Mouse (Mus musculus) stomach, embryonic 14.5 days (tissue): Measurements from ENCODE around the gene Mrps18a. TPM values are rescaled to one million over a fixed set of nuclear protein-coding genes. Genes with fewer than 3 reads are reported as not detected.

Experiments
- ATAC-seq: fragments of 200-750 bp; cut with Nextera tagmentation; 2 replicates; pipeline ENCODE4 v1.8.0; 2017; ENCODE audit warnings: low read depth, moderate TSS enrichment; ENCODE audit not compliant: insufficient number of reproducible peaks, insufficient read depth, low FRiP score
- H3K27ac ChIP-seq: fragments of 300-500 bp; sonication (generic); 2 replicates; pipeline ENCODE4 v1.5.1; 2014; ENCODE audit warnings: mild to moderate bottlenecking, low read length, moderate library complexity, mixed read lengths
- H3K27me3 ChIP-seq: fragments of 300-500 bp; sonication (generic); 2 replicates; pipeline ENCODE4 v1.6.1; 2014; ENCODE audit warnings: low read length, control low read depth, mixed read lengths; ENCODE audit not compliant: control insufficient read depth, insufficient read depth
- H3K36me3 ChIP-seq: fragments of 300-500 bp; sonication (generic); 2 replicates; pipeline ENCODE4 v1.6.1; 2014; ENCODE audit warnings: mild to moderate bottlenecking, control low read depth, low read length, moderate library complexity, mixed read lengths; ENCODE audit not compliant: control insufficient read depth, insufficient read depth
- H3K4me1 ChIP-seq: fragments of 300-500 bp; sonication (generic); 2 replicates; pipeline ENCODE4 v1.6.1; 2014; ENCODE audit warnings: low read length, control low read depth, mixed read lengths; ENCODE audit not compliant: control insufficient read depth, insufficient read depth
- H3K4me2 ChIP-seq: fragments of 300-500 bp; sonication (generic); replicated peaks from 2 replicates; pipeline ENCODE4 v1.6.1; 2014; ENCODE audit warnings: low read depth, low read length, control low read depth
- H3K4me3 ChIP-seq: fragments of 300-500 bp; sonication (generic); 2 replicates; pipeline ENCODE4 v1.5.1; 2014; ENCODE audit warnings: low read depth, low read length, control low read depth
- H3K9ac ChIP-seq: fragments of 300-500 bp; sonication (generic); replicated peaks from 2 replicates; pipeline ENCODE4 v1.6.1; 2014; ENCODE audit warnings: low read depth, mild to moderate bottlenecking, control low read depth, low read length, moderate library complexity, mixed read lengths
- H3K9me3 ChIP-seq: fragments of 300-500 bp; sonication (generic); 2 replicates; pipeline ENCODE4 v1.6.1; 2016; ENCODE audit warnings: low read depth, low read length, control low read depth; ENCODE audit not compliant: control insufficient read depth
- WGBS: fragments of 180-500 bp; shearing (Covaris S2); extraction: QIAGEN DNeasy Blood & Tissue Kit; methylation state at CpG from one replicate; pipeline ENCODE4 v1.1.7; 2014; 5-methylcytosine and 5-hydroxymethylcytosine counted together
- polyA plus RNA-seq: library from polyadenylated mRNA; unstranded; fragments of >200 nt; fragmentation: Nextera tagmentation; extraction: Ambion mirVana; gene quantifications from 2 replicates; pipeline ENCODE4 v1.2.1, GENCODE M21; 2014

Mrps18a gene
- 132 and 141 TPM in 2 replicates for polyA plus RNA-seq

DNA sequence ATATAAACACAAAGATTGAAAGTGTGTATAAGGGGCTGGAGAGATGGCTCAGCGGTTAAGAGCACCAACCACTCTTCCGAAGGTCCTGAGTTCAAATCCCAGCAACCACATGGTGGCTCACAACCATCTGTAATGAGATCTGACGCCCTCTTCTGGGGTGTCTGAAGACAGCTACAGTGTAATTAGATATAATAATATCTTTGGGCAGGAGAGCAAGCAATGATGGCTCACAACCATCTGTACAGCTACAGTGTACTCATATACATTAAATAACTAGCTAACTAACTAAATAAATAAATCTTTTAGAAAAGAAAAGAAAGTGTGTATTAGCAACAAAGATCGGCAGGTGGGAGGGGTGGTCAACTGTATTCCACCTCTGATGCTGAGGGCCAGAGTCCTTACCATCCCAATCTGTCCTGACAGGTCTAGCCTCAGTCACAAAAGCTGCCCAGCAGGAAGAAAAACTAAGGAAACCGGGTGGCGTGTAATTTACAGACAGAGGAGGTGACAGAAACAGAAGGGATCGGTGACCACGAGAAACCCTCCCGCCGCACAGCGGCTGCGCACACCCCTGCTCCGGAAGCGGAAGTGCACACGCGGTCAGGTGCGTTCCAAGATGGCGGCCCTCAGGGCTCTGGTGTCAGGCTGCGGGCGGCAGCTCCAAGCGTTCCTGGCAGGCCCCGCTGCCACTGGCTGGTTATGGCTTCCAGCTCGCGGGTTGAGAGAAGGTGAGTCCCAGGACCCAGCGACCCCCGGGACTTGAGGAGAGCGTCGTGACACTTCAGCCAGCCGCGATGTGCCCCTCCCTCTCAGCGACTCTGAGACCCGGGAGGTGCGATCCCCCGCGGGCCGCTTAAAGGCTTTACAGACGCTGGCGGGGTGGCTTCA, at the start of gene Mrps18a:
TSS of gene Mrps18a (plus strand) at position 585 of the 888 bp plus-strand sequence.
- ATAC-seq, result peak; percentile 86
- Histone ChIP-seq H3K4me2 (peak within 1 kb of the TSS; percentile 78), H3K36me3 (no peaks in the 10 kb centered on the region), H3K4me1 (peaks cover 8% of the 10 kb centered on the region; the same call in 1 of the 2 replicates), H3K27me3 (no peaks in the 10 kb centered on the region), H3K9me3 (no peaks in the 10 kb centered on the region), H3K9ac (peak within 1 kb of the TSS; percentile 58), H3K4me3 (peak within 1 kb of the TSS; percentile 71), H3K27ac (peak within 1 kb of the TSS; percentile 6; the same call in 1 of the 2 replicates)
- WGBS, result 5% methylated on average over 38 of the region's 38 CpGs

DNA sequence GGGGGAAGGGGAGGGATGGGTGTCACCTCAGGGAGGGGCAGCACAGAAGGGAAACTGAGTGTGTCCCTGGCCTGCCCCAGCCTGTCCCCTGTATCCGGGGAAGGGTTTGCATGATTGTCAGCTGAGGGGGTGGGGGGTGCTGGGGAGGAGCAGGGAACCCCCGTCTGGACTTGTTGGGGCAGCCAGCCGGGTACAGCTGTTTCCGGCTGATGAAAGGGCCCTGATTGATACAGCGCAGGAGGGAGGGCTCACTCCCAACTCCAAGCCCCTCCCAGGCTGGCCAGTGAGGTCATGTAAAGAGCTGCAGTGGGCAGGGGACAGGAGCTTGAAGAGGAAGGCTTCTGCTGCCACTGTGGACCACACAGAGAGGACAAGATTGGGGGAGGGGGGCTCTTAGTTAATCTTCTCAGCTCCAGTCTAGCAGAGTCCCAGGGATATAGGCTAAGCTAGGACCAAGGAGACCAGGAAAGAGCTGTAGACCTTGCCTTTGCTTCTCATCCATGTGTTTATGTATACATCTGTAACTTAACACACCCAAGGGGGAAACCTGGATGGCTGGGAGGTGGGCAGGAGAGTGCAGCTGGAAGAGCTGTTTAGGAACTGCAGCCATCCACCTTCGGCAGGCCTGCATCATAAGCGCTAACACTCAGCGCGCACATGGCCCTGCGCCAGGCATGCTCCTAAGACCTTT, 47.4 kb upstream of the Mrps18a start:
- H3K4me3 ChIP-seq, result no peak overlapping the region
- 15% methylated on average over 10 of the region's 10 CpGs for WGBS
- H3K9ac ChIP-seq, result no peak overlapping the region

DNA sequence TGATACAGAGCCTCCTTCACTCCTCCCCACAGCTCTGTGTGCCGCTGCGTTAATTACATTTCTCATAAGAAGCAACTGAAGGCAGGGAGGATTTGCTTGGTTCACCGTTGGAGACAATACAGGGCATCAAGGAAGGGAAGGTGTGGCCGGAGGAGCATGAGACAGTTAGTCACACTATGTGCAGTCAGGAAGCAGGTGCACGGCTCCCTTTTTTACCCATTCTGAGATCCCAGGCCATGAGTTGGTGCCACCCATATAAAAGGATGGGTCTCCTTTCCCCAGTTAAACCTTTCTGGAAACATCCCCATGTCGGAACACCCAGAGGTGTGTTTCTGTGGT, 46.8 kb upstream of the Mrps18a start:
- H3K9me3 ChIP-seq, result no peaks in the 10 kb centered on the region
- H3K4me3 ChIP-seq, result no peak overlapping the region
- 41% methylated on average over 6 of the region's 6 CpGs for WGBS
- no peaks in the 10 kb centered on the region for H3K27me3 ChIP-seq
- H3K36me3 ChIP-seq, result no peaks in the 10 kb centered on the region
- peaks cover 16% of the 10 kb centered on the region; the same call in 1 of the 2 replicates for H3K4me1 ChIP-seq
- H3K9ac ChIP-seq, result no peak overlapping the region
- H3K4me2 ChIP-seq, result peak overlapping the region; percentile 20; the same call in 1 of the 2 replicates
- peak; percentile 51; the same call in 1 of the 2 replicates for ATAC-seq
- H3K27ac ChIP-seq, result no peak overlapping the region

More for the DNA sequence above, 47.4 kb upstream of the Mrps18a start:
- no peaks in the 10 kb centered on the region for H3K27me3 ChIP-seq
- H3K4me2 ChIP-seq, result peak overlapping the region; percentile 20; the same call in 1 of the 2 replicates
- H3K27ac ChIP-seq, result peak overlapping the region; percentile 53; the same call in 1 of the 2 replicates
- ATAC-seq, result peak; percentile 85
- H3K36me3 ChIP-seq, result no peaks in the 10 kb centered on the region
- H3K9me3 ChIP-seq, result no peaks in the 10 kb centered on the region
- peaks cover 16% of the 10 kb centered on the region; the same call in 1 of the 2 replicates for H3K4me1 ChIP-seq

DNA sequence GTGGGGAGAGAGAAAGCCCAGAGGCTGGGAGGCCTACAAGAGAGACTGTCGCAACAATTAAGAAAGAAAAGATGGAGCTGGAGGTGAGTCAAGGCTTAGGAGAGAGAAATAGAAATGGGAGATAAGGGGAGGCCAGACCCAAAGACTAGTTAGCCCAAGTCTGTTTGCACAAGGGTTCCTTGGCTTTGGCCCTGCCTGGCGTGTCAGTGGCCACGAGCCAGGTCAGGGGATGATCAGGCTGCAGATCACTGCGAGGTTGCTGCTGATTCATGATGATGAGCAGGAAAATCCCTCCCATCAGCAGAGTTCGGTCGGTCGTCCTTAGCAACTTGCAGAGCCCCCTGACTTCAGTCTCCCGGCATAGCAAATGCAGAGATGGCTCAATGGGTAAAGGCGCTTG, 40.7 kb upstream of the Mrps18a start:
- no peak overlapping the region for H3K27ac ChIP-seq
- H3K9me3 ChIP-seq, result no peaks in the 10 kb centered on the region
- no peaks in the 10 kb centered on the region for H3K27me3 ChIP-seq
- H3K4me3 ChIP-seq, result no peak overlapping the region
- no peak for ATAC-seq
- no peak overlapping the region for H3K4me2 ChIP-seq
- no peak overlapping the region for H3K9ac ChIP-seq
- 70% methylated on average over 9 of the region's 9 CpGs for whole genome bisulfite sequencing
- H3K4me1 ChIP-seq, result peaks cover 13% of the 10 kb centered on the region
- no peaks in the 10 kb centered on the region for H3K36me3 ChIP-seq

DNA sequence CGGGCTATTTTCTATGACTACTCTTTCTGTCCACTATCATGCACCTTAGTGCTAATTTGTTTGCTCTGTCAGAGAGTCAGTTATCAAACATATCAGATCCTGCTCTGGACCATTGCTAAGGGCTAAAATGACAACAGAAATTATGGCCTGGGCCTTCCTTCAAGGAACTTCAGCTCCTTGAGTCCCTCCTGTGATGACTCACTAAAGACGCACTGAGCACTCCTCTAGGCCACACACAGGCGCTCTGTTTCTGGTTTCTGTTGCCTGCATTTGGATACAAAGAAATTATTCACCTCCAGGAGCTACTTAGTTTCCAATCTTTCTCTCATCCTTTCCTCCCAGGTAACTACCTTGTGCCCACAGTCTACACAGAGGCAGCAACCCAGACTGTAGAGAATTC, 39.3 kb upstream of the Mrps18a start:
- Histone ChIP-seq H3K9me3 (no peaks in the 10 kb centered on the region), H3K36me3 (no peaks in the 10 kb centered on the region), H3K4me2 (no peak overlapping the region), H3K27me3 (no peaks in the 10 kb centered on the region), H3K9ac (no peak overlapping the region), H3K4me3 (no peak overlapping the region), H3K4me1 (peaks cover 13% of the 10 kb centered on the region), H3K27ac (no peak overlapping the region)
- 71% methylated on average over 3 of the region's 3 CpGs for WGBS
- ATAC-seq, result no peak

DNA sequence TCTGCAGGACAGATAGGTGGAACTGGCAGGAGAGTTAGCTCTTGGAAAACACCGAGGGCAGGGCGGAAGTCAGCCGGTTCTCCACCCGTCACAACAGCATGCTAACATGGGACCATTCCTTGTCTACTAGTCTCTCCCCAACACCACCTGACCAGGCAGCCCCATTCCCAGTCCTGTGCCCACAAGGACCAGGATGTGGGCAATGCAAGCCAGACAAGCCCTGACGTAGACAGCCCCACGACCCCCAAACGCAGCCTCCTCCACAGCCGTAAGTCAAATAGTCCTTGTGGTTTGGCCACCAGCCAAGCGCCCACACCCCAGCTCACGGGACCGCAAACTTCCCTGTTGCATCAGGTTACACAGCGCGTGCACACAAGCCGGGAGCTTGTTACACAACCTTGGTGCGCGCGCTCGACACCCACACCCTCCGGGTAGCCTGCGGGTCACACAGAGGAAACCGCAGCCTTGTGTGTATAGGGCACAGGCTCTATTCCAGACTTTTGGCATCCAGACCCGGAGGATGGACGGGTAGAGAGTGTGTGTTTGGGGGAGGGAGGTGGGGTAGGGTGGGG, 37.0 kb upstream of the Mrps18a start:
- Histone ChIP-seq H3K36me3 (no peaks in the 10 kb centered on the region), H3K4me1 (peaks cover 13% of the 10 kb centered on the region), H3K4me2 (peak overlapping the region; percentile 48), H3K4me3 (peak overlapping the region; percentile 10; the same call in 1 of the 2 replicates), H3K9ac (no peak overlapping the region; the same call in 1 of the 2 replicates), H3K27me3 (no peaks in the 10 kb centered on the region), H3K9me3 (no peaks in the 10 kb centered on the region), H3K27ac (peak overlapping the region; percentile 2; the same call in 1 of the 2 replicates)
- peak; percentile 83 for ATAC-seq
- 17% methylated on average over 23 of the region's 23 CpGs for WGBS

DNA sequence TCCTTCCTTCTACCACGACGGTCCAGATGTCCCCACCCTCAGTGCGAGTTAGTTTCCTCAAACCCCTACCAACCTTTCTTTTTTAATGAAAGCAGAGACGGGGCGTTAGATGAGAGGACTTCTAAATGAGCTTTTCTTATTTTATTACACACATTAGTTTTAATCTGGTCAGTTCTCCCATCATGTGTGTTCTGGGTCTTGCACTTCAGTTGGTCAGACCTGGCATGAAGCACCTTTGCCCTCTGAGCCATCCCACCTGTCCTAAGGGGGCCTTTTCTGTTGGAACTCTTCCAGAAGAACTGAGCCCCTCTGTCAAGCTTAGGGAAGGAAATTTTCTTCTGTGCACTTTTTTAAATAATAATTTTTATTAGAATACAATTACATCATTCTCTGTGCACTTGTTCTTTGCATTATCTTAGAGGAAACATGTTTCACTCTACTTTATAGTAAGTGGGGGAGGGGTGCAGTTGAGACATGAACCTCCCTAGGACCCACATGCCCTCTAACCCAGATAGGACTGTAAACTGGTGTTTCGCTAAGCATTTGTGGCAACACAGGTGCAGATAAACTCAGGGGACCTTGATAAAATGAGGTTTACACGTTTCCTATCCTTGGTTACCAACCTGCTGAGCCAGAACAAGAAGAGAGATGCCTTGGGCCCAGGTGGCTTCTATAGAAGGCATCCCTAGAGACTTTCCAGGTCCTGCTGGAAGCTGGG, 36.2 kb upstream of the Mrps18a start:
- Histone ChIP-seq H3K9ac (no peak overlapping the region; the same call in 1 of the 2 replicates), H3K4me2 (peak overlapping the region; percentile 48), H3K4me3 (peak overlapping the region; percentile 10; the same call in 1 of the 2 replicates), H3K4me1 (peaks cover 13% of the 10 kb centered on the region), H3K27me3 (no peaks in the 10 kb centered on the region), H3K36me3 (no peaks in the 10 kb centered on the region), H3K27ac (peak overlapping the region; percentile 4; the same call in 1 of the 2 replicates), H3K9me3 (no peaks in the 10 kb centered on the region)
- WGBS, result 42% methylated on average over 7 of the region's 7 CpGs
- ATAC-seq, result no peak
